Mouse (Mus musculus) heart, embryonic 16.5 days (tissue): Measurements from ENCODE around the gene Peak1. TPM values are rescaled to one million over a fixed set of nuclear protein-coding genes. Genes with fewer than 3 reads are reported as not detected.

Experiments
- ATAC-seq: fragments of 200-750 bp; cut with Nextera tagmentation; replicated peaks from 2 replicates; pipeline ENCODE4 v1.8.0; 2017; ENCODE audit warnings: moderate number of reproducible peaks; ENCODE audit not compliant: insufficient read depth, low FRiP score; ENCODE audit errors: extremely low read depth
- H3K27ac ChIP-seq: fragments of 300-500 bp; sonication (generic); 2 replicates; pipeline ENCODE4 v1.5.1; 2014; ENCODE audit warnings: mild to moderate bottlenecking, low read length, control low read depth, moderate library complexity
- H3K27me3 ChIP-seq: fragments of 300-500 bp; sonication (generic); 2 replicates; pipeline ENCODE4 v1.6.1; 2014; ENCODE audit warnings: low read length, mixed read lengths; ENCODE audit not compliant: control insufficient read depth, insufficient read depth
- H3K36me3 ChIP-seq: fragments of 300-500 bp; sonication (generic); 2 replicates; pipeline ENCODE4 v1.6.1; 2014; ENCODE audit not compliant: control insufficient read depth, insufficient read depth
- H3K4me1 ChIP-seq: fragments of 300-500 bp; sonication (generic); 2 replicates; pipeline ENCODE4 v1.6.1; 2014; ENCODE audit warnings: low read length, mixed read lengths; ENCODE audit not compliant: control insufficient read depth, insufficient read depth
- H3K4me2 ChIP-seq: fragments of 300-500 bp; sonication (generic); 2 replicates; pipeline ENCODE4 v1.6.1; 2014; ENCODE audit warnings: low read depth, mild to moderate bottlenecking, control low read depth, low read length
- H3K4me3 ChIP-seq: fragments of 300-500 bp; sonication (generic); 2 replicates; pipeline ENCODE4 v1.5.1; 2014; ENCODE audit warnings: mild to moderate bottlenecking, control low read depth, low read length
- H3K9ac ChIP-seq: fragments of 300-500 bp; sonication (generic); 2 replicates; pipeline ENCODE4 v1.6.1; 2014; ENCODE audit warnings: low read length, control low read depth
- H3K9me3 ChIP-seq: fragments of 300-500 bp; sonication (generic); replicated peaks from 2 replicates; pipeline ENCODE4 v1.6.1; 2016; ENCODE audit warnings: low read length; ENCODE audit not compliant: control insufficient read depth
- WGBS: fragments of 180-500 bp; shearing (Covaris S2); extraction: QIAGEN DNeasy Blood & Tissue Kit; methylation state at CpG from one replicate; pipeline ENCODE4 v1.1.7; 2014; 5-methylcytosine and 5-hydroxymethylcytosine counted together
- polyA plus RNA-seq: library from polyadenylated mRNA; unstranded; fragments of >200 nt; fragmentation: Nextera tagmentation; extraction: Ambion mirVana; gene quantifications from 2 replicates; pipeline ENCODE4 v1.2.1, GENCODE M21; 2015

The Peak1 gene
- polyA plus RNA-seq, 1 experiment from 2014 or later = 12.8 TPM

DNA sequence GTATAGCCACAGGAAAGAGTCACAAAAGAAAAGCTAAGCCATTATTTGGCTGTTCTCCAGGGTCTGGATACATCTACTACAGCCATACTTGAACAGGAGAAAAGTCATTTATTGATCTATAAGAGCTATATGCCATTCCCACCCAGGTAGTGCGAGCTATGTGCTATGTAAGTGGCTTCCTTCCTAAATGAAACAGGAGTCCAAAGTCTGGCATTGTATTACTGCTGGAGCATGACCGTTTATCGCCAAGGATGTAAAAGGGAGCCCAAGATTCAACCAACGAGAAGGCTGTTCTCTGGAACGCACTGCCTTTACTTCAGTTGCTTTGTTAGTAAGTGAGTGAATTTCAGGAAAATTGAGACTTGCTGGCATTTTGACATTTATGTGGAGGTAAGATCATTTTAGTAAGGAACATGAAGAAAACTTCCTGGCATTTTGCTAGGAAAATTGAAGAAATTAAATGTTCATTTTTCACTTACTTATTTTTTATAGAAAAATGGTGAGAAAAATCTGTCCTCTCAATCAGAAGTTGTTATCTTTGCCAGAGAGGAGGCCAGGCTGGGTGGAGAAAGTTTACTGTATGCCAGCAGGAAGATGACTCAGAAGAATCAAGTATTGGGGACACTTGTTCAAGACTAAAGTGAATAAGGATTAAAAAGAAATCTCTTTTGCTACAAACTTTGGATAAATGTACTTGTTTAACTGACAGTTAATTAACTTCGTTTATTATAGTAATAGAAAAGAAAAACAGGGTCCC lies 162.0 kb downstream of the Peak1 start:
- peaks cover 21% of the 10 kb centered on the region for H3K4me1 ChIP-seq
- 84% methylated on average over 6 of the region's 6 CpGs for WGBS
- no peak overlapping the region for H3K27ac ChIP-seq
- H3K4me3 ChIP-seq = no peak overlapping the region
- no peak for ATAC-seq
- H3K27me3 ChIP-seq = no peaks in the 10 kb centered on the region
- H3K36me3 ChIP-seq = peaks cover 8% of the 10 kb centered on the region
- peaks cover 5% of the 10 kb centered on the region for H3K9me3 ChIP-seq
- H3K9ac ChIP-seq = no peak overlapping the region
- H3K4me2 ChIP-seq = no peak overlapping the region

DNA sequence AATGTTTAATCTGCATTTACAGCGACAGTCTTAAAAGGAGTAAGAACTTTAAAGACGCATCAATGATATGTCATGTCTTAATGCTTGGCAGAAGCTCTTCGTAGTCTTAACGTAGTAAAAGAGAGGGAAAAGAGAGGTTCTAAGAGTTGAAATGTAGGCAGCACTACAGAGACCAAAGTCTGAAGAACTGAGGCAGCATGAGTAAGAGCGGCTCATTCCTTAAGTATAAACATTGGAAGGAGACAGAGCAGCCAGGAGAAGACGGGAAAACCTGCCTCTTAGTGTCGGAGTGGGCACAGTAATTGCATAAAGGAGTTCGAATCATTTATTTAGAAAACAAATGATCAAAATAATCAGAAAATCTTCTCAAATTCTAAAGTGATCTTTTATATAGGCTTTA lies 173.5 kb downstream of the Peak1 start:
- no peak for ATAC-seq
- Histone ChIP-seq H3K9ac (no peak overlapping the region), H3K27ac (no peak overlapping the region), H3K4me2 (no peak overlapping the region), H3K4me3 (no peak overlapping the region), H3K27me3 (no peaks in the 10 kb centered on the region), H3K4me1 (peaks cover 10% of the 10 kb centered on the region), H3K9me3 (no peaks in the 10 kb centered on the region), H3K36me3 (peaks cover 5% of the 10 kb centered on the region; the same call in 1 of the 2 replicates)
- 83% methylated on average over 8 of the region's 8 CpGs for WGBS

DNA sequence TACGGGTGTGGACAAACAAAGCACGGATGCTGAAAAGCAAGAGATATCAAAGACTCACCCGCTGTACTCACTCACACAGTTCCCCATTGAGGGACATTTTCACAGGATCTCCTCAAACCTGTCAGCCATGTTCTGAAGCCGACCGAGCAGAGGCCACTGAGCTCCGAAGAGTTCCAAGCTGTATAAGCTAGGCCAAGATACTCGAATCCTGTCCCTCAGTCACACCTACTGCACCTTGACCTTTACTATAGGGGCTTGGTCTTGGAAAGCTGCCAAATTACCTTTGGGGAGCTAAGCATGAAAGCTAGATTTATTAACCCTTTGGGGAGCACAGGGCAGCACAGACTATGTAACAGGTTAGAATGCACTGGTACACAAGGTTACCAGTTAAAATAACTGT lies 174.0 kb downstream of the Peak1 start:
- no peak for ATAC-seq
- no peaks in the 10 kb centered on the region for H3K9me3 ChIP-seq
- no peaks in the 10 kb centered on the region for H3K27me3 ChIP-seq
- peaks cover 13% of the 10 kb centered on the region for H3K4me1 ChIP-seq
- H3K4me2 ChIP-seq = no peak overlapping the region
- H3K27ac ChIP-seq = no peak overlapping the region
- WGBS = 75% methylated on average over 7 of the region's 7 CpGs
- H3K9ac ChIP-seq = no peak overlapping the region
- peaks cover 5% of the 10 kb centered on the region; the same call in 1 of the 2 replicates for H3K36me3 ChIP-seq
- H3K4me3 ChIP-seq = no peak overlapping the region

DNA sequence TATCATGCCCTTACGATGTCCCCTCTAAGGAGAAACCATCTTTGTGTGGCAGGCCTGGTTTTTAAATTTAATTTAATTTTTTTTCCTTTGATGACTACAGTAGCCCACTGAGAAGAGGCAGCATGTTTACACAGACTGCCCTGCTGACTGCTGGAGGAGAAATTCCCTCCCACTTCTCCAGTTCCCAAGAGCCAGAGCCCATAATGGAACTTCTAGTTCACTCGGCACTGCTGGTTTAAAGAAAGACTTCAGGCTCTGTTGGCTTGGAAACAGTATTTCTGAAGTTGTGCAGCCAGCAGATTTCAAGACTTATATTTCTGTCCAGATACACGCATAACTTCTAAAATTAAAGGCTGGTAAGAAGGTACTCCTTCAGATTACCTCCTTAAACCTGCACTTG lies 175.2 kb downstream of the Peak1 start:
- Histone ChIP-seq H3K4me1 (peaks cover 15% of the 10 kb centered on the region), H3K27ac (peak overlapping the region; percentile 7; the same call in 1 of the 2 replicates), H3K27me3 (no peaks in the 10 kb centered on the region), H3K36me3 (peaks cover 5% of the 10 kb centered on the region; the same call in 1 of the 2 replicates), H3K9me3 (no peaks in the 10 kb centered on the region), H3K9ac (no peak overlapping the region), H3K4me2 (no peak overlapping the region), H3K4me3 (no peak overlapping the region)
- no peak for ATAC-seq
- 58% methylated on average over 3 of the region's 3 CpGs for WGBS

DNA sequence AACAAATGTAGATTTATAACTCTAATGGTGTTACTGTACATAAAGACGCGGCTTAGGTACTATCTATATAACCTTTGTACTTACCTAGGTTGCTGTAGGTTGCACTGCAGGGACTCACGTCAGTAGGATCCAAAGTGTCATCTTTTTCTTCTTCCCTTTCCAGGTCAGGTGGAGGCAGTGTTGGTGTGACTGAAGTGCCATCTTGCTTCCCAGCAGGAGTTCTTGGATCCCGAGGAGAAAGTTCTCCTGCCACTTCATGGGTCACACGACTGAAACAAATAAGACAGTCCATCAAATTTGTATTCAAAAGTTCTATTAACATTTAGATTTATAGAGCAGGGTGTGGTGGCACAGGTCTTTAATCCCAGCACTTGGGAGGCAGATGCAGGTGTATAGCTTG lies 176.8 kb downstream of the Peak1 start:
- Histone ChIP-seq H3K9me3 (no peaks in the 10 kb centered on the region), H3K4me3 (no peak overlapping the region), H3K27ac (no peak overlapping the region), H3K4me1 (peaks cover 26% of the 10 kb centered on the region), H3K36me3 (peaks cover 5% of the 10 kb centered on the region; the same call in 1 of the 2 replicates), H3K4me2 (no peak overlapping the region), H3K9ac (no peak overlapping the region), H3K27me3 (no peaks in the 10 kb centered on the region)
- WGBS = 92% methylated on average over 5 of the region's 5 CpGs
- no peak for ATAC-seq

DNA sequence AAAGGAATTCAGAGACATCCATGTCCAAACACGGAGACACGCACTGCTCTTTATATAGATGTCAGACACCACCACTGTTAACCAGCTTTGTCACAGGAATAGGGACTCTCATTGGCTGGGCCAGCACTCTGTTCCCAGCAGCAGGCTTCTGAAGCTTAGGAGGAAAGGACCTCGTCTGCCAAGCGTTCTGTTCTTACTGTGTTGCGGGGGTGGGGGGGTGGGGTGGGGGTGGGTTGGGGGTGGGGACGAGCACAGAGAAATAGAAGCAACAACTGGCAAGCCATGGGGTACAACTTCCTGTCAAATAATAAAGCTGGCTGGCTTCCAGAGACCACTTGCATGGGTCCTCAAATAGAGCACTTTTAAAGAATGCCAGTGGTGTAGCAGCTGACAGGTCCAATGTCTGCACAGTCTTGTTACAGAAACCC lies 182.0 kb downstream of the Peak1 start:
- H3K36me3 ChIP-seq = peaks cover 5% of the 10 kb centered on the region; the same call in 1 of the 2 replicates
- WGBS = 9% methylated on average over 6 of the region's 6 CpGs
- peak overlapping the region; percentile 41; the same call in 1 of the 2 replicates for H3K4me2 ChIP-seq
- no peak overlapping the region for H3K4me3 ChIP-seq
- peak overlapping the region; percentile 96 for H3K27ac ChIP-seq
- no peaks in the 10 kb centered on the region for H3K9me3 ChIP-seq
- no peaks in the 10 kb centered on the region for H3K27me3 ChIP-seq
- H3K9ac ChIP-seq = no peak overlapping the region; the same call in 1 of the 2 replicates
- ATAC-seq = peak; percentile 88
- H3K4me1 ChIP-seq = peaks cover 60% of the 10 kb centered on the region

DNA sequence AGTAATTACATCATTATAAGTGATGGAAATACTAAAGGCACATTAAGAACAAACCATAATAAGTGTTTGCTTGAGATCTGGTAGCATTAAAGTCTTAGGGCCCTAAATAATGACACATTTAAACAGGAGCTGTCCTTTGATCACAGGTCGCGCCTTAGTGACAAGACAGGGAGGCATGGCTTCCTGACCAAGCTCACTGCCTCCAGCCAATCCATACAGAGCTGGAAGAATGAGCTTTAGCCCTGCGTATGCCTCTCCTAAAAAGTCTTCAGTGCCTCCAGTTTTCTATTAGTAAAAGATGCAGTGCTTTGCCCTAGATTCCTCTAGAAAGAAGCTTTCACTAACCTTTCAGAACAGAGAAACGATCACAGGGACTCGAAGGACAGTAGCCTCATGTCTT lies 182.6 kb downstream of the Peak1 start:
- Histone ChIP-seq H3K27me3 (no peaks in the 10 kb centered on the region), H3K27ac (peak overlapping the region; percentile 96), H3K4me1 (peaks cover 61% of the 10 kb centered on the region), H3K4me3 (no peak overlapping the region), H3K36me3 (peaks cover 1% of the 10 kb centered on the region; the same call in 1 of the 2 replicates), H3K9ac (peak overlapping the region; percentile 30; the same call in 1 of the 2 replicates), H3K9me3 (no peaks in the 10 kb centered on the region), H3K4me2 (peak overlapping the region; percentile 41; the same call in 1 of the 2 replicates)
- 62% methylated on average over 5 of the region's 5 CpGs for whole genome bisulfite sequencing
- no peak for ATAC-seq

DNA sequence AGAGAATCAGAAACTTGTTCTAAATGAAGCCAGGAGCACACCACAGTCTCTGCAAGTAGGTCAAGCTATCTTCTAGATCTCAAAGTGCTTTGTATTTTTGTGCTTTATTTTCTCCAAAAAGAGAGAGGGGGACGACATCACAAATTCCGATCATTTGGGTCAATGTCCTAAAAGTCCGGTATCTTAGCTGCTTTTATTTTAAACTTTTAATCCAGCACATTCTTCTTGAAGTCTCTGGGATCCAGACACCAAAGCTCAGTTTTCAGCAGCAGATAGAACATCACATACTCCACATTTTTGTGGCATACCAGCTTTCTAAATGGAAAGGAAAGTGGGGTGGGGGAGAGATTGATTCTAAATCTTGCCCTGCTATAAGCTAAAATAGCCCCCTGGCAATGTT lies 183.3 kb downstream of the Peak1 start:
- H3K27ac ChIP-seq = peak overlapping the region; percentile 89
- H3K4me2 ChIP-seq = no peak overlapping the region

DNA sequence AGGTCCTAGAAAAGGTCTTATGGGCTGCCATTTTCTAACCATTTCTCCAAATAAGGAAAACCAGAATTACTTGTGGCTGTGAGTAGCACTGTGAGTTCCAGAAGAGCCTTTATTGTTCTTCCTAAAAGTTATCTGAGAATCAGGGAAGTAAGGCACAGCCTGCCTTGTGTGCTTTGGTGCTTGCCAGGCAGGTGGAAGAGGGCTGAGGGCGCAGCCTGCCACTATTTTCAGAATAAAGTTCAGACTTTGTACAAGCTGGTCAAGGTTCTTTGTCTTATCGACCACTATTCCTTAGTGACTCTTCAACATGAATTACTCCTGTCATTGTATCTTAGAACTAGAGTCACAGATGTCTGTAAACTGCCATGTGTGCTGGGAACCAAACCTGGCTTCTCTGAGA lies 184.6 kb downstream of the Peak1 start:
- H3K9ac ChIP-seq = no peak overlapping the region
- H3K4me2 ChIP-seq = peak overlapping the region; percentile 22
- ATAC-seq = no peak
- WGBS = 69% methylated on average over 2 of the region's 2 CpGs
- no peaks in the 10 kb centered on the region for H3K9me3 ChIP-seq
- no peak overlapping the region for H3K4me3 ChIP-seq
- H3K4me1 ChIP-seq = peaks cover 52% of the 10 kb centered on the region
- H3K36me3 ChIP-seq = no peaks in the 10 kb centered on the region
- peak overlapping the region; percentile 91 for H3K27ac ChIP-seq
- H3K27me3 ChIP-seq = no peaks in the 10 kb centered on the region

More for the DNA sequence above, 183.3 kb downstream of the Peak1 start:
- ATAC-seq = no peak
- Histone ChIP-seq H3K27me3 (no peaks in the 10 kb centered on the region), H3K4me3 (no peak overlapping the region), H3K9ac (peak overlapping the region; percentile 38), H3K4me1 (peaks cover 54% of the 10 kb centered on the region), H3K9me3 (no peaks in the 10 kb centered on the region), H3K36me3 (no peaks in the 10 kb centered on the region)
- 55% methylated on average over 3 of the region's 3 CpGs for WGBS
